Mouse (Mus musculus) kidney, postnatal 4 days (tissue): ENCODE results near the gene Zfp580.

Experiments
- DNase-seq, 2 experiments: peaks; one replicate each; pipeline ENCODE4 v3.0.0; 2021; ENCODE audit warnings: mixed read lengths in 2 of 2

Zfp580 gene

DNA sequence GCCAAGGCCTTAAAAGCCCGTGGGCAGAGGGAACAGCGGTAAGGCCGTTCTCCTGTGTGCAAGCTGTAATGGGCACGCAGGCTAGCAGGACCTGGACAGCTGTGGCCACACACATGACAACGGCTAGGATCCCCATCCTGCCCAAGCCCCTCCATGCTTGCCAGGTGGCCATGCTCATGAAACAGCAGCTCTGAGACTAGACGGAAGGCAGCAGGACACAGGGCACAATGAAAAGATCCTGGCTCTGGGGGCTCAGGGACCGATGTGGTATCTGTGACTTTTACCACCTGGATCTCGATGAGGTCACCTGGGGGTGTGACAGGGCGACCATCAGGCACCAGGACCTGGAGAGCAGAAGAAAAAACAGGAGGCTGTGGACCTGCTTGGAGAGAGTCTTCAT, 15.2 kb upstream of the Zfp580 start:
- DNase-seq, result no peak

DNA sequence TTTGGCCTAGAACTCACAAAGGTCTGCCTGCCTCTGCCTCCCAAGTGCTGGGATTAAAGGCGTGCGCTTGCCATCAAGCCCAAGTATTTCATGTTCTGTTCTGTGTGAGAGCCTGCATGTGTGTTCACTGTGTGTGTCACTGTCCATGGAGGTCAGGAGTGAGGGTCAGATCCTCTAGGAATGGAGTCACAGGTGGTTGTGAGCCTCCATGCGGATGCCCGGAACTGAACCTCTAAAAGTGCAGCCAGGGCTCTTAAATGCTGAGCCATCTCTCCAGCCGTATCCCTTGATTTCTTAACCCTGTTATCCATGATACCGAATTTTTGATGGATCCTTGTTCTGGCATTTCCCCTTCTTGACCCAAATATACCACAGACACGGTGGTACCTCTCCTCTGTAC, 14.3 kb upstream of the Zfp580 start:
- no peak for DNase-seq

DNA sequence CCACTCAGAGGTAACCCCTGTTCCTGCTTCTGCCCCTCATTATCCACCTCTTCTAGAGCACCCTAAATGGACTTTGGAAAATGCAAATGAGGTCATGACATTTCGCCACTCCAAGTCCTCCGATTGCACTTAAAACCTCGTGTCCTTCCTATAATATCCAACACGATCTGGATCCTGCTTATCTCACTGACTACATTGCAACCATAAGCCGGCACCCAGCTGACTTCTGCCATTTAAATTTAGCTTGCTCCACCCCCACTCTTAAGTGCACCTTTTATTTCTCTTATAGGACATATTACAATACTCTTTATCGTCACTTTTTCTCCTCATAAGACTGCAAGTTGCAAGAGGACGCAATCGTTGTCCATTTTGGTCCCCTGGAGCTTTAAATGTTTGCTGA, 13.9 kb upstream of the Zfp580 start:
- no peak for DNase-seq

DNA sequence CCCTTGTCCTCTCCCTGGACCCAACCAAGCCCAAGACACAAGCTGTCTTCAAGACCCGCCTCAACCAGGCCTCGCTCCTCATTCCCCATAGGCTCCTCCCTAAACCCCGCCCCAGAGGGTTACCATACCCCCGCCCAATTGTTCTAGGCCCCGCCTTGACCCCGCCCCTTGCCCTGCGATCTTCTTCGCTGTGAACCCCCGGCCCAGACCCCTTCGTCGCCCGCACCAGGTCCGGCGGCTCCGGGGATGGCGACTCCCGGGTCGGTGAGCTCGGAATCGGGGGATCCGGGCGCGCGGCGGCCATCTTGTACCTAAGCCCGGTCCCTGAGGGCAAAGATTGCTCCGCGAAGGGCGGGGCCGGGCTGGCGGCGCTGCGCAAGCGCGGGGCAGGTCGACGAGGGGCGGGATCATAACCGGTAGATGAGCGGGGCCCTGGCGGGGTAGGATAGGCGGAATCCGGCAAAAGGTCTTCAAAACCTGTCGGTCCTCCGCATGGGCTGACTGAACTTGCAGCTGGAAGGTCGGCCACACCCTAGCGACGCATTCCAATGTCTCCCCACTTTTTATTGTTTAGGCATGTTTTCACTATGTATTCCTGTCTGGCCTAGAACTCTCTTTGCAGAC, 13.1 kb upstream of the Zfp580 start, which contains the start of gene Zfp784:
Zfp784 (minus strand) TSS at position 338 of the 624 bp plus-strand sequence.
- DNase-seq, result peak; percentile 94 to 97

DNA sequence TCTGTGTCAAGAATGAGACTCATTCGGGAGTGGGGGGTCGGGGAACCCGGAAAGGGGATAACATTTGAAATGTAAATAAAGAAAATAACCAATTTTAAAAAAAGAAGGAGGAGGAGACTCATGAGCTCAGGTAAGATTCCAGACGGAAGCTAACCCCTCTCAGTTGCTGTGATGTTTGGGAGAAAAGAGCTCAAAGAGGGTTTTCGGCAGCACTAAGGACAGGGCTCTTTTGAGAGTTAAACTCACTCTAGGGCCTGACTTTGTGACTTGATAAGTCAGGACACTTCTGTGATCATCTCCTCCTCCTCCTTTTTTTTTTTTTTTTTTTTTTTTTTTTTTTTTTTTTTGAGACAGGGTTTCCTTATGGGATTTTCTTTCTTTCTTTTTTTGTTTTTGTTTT, 12.4 kb upstream of the Zfp580 start:
- DNase-seq, result no peak

DNA sequence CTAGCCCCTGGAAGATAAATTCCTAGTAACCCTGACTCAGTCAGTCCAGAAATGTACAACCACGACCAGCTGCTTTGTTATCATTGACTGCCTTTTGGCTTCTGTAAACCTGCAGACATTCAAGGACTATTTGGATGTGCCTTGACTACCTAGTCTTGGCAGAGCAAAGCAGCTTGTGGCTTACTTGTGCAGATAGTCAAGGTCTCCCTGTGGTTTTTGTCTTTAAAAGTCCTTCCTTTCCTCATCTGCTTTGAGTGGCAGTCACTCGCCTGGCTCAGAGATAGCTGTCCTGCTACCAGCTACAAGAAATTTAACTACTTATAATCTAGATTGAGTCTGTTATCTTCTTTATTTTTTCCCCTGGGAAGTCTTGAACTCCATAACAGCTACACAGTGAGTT, 6.4 kb upstream of the Zfp580 start:
- no peak for DNase-seq

DNA sequence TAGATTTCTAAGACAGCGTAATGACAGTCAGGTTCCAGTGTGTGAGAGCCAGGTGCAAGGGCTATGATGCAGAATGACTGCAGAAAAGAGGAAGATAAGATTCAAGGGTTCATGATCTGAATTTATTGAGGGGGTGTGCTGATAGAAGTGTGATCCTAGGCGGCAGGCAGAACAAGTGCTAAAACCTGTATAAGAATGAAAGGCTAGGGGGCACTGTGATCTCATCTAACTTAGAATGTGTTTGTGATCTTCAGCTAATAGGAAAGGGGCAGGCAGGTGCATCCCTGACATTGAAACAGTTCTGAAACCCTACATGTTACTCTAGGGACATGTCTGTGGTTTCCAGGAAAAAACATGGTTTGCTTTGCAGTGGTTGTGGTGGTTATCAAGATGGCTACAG, 5.2 kb upstream of the Zfp580 start:
- no peak for DNase-seq

DNA sequence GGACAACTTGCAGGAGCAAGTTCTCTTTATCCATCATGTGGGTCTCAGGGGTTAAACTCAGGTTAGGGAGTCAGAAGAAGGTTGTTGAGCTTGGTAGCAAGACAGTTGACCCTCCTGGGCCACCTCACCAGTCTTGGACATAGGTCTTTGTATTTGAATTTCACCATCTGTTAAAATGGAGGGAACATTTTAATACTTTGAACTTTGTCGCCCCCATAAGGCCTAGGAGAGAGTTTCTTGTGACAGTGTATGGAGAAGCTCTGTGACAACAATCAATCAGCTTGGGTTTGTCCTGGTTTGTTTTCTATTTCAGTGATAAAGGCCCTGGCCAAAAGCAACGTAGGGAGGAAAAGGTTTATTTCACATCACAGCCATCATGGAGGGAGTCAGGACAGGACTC, 4.0 kb upstream of the Zfp580 start:
- no peak for DNase-seq

DNA sequence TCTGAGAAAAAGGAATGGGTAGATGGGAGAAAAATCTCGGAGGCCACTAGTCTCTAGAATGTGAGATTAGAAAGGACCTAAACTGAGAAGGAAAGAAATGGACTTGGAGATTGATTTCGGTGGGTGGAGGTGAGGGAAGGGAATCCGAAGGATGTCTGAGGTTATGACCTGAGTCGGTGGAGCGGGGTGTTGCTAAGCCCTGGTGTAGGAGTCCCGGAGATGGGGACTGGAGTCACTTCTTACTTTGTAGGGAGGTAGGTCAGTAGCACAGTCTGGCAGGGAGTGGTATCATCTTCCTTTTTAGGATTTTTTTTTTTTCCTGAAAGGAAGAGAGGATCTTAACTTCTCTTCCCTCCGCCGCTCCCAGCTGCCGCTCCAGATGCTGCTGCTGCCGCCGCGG, 1.1 kb downstream of the Zfp580 start:
- peak; percentile 21 to 39 for DNase-seq

DNA sequence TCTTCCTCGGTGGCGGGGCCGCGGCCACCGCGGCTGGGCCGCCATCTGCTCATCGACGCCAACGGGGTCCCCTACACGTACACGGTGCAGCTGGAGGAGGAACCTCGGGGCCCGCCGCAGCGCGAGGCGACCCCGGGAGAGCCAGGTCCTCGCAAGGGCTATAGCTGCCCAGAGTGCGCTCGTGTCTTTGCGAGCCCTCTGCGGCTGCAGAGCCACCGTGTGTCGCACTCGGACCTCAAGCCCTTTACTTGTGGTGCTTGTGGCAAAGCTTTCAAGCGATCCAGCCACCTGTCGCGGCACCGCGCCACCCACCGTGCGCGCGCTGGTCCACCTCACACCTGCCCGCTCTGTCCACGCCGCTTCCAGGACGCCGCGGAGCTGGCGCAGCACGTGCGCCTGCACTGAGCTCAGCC, 1.6 kb downstream of the Zfp580 start:
- peak; percentile 31 to 54 for DNase-seq

DNA sequence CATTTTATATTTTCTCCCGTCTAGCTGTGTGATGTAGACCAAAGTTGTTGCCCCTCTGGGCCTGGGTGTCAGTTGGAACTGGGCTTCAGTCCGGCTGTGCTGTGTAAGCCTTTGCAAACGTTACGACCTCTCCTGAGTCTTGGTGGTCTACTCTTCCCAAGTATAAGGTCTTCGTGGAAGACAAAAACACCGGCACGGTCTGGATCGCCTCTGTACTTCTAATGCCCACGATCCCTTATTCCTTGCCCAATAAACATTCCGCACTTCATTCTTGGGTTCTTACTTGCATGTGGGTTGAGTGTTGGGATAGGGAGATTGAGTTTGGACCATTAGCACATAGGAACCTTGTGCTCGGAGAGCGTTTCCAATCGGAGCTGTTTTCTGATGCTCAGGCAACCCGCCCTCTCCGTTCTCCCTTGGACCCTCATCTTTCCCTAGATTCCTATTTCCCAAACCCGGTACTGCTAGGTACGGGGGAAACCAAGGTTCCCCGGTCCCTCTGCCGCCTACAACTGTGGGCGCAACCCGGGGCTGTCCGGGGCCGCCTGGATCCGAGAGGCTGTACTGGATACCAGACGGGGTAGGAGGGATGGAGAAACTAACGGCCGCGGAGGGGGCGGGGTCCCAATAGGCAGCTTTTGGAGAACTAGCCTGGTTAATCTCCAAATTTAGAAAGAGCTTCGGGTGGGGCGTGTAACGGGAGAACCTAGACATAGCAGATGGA, 2.3 kb downstream of the Zfp580 start:
- DNase-seq, result peak; percentile 35 to 45

DNA sequence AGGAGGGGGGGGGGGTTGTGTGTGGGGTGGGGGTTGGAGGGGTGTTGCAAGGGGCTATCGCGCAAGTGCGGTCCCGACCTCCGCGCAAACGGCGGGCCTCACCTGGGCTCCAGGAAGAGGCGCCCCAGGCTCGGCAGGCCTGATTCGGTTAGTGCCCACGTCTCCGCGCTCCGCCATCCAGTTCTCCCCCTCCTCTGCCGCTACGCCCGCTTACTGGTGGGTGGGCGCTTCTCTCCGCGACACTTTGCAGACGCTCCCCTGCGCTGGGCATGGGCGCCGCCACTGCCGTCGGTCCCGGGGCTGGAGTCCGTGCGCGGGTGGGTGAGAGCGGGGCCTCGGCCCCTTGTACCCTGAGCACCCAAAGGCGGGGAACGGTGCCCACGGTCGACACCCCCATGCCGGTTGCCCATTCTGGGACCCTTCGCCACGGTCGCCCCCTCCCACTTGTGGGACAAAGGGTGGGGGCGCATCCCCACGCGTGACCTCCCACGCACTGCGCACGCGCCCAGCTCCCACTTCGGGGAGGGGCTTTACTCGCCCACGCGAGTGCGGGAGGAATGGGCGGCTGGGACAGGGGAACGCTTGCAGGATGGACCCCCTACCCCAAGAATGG, 5.4 kb downstream of the Zfp580 start:
- peak; percentile 54 to 72 for DNase-seq

DNA sequence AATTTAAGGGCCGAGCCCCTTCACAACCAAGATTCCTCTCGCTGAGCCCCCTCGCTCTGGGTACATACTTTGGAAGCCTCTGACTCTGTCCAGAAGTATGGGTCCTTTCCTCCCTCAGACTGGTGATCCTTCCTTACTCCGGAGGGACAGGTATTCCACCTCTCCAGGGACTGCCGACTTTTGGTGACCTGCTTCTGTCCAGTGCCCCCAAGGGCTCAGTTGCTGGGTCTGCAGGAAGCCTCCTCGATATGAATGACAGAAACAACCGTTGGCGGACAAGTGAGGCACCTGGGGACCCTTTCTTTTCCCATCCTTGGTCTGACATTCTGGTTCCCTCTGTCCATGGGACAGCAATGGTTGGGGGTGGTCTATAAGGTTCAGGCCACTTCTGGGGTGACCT, 6.0 kb downstream of the Zfp580 start:
- DNase-seq, result no peak

DNA sequence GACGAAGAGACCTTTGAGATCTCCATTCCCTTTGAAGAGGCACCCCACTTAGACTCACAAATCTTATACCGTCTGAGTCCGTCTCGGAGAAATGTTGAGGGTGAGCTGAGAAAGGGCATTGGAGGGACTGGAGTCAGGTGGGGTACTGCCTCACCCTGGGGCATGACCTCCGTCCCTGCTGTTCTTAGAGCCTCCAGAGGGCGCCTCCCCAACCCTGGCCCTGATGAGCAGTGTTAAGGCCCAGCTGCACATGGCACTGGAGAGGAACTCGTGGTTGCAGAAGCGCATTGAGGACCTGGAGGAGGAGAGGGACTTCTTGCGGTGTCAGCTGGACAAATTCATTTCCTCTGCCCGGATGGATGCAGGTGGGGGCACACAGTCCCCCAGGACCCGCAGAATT, 6.5 kb downstream of the Zfp580 start:
- DNase-seq, result peak; percentile 26 to 45

DNA sequence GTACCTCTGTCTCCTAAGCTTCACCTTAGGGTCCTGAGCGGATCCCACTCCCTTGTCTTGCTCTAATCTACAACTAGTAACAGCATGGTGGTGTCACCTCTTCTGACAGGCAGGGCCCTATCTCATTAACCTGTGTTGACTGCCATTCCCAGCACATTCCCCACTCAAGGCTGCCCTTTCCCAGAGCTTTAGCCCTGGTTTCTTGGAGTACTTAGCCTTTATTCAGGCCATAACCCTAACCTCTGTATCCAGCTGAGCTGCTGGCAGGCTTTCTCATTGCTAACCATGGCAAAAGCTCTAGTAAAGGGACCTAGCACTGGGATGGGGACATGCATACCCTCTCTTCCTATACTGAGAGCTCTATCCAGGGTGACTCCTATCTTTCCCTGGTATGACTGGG, 7.3 kb downstream of the Zfp580 start:
- DNase-seq, result no peak

DNA sequence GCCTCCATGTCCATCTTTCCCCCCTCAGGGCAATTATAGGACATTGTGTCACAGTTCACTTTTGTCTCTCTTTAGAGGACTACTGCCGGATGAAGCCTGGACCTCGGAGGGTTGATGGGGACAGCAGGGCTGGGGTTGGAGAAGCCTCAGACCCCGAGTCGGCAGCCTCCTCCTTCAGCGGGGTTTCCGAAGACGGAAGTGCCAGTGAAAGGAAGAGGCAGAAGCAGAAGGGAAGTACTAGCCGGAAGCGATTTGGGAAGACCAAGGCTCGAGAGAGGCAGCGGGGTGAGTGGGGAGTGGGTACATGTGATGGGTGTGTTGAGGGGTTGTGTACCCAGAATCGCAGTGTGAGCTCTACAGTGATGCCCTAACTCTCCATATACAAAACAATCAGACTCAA, 8.1 kb downstream of the Zfp580 start:
- DNase-seq, result no peak

DNA sequence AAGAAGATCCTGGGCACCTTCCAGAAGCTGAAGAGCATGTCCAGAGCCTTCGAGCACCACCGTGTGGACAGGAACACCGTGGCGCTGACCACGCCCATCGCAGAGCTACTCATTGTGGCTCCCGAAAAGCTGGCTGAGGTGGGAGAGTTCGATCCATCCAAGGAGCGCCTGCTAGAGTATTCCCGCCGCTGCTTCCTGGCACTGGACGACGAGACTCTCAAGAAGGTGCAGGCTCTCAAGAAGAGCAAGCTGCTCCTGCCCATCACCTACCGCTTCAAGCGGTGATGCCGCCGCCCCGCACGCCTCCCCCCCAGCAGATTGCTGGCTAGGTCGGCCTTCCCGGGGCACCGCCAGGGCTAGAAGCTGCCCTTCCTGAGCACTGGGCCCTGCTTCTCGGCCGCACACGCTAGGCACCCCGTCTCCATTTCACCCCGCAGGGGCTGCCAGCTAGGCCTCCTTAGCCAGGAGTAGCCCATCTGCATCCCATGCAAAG, 8.9 kb downstream of the Zfp580 start:
- DNase-seq, result peak; percentile 88 to 93

DNA sequence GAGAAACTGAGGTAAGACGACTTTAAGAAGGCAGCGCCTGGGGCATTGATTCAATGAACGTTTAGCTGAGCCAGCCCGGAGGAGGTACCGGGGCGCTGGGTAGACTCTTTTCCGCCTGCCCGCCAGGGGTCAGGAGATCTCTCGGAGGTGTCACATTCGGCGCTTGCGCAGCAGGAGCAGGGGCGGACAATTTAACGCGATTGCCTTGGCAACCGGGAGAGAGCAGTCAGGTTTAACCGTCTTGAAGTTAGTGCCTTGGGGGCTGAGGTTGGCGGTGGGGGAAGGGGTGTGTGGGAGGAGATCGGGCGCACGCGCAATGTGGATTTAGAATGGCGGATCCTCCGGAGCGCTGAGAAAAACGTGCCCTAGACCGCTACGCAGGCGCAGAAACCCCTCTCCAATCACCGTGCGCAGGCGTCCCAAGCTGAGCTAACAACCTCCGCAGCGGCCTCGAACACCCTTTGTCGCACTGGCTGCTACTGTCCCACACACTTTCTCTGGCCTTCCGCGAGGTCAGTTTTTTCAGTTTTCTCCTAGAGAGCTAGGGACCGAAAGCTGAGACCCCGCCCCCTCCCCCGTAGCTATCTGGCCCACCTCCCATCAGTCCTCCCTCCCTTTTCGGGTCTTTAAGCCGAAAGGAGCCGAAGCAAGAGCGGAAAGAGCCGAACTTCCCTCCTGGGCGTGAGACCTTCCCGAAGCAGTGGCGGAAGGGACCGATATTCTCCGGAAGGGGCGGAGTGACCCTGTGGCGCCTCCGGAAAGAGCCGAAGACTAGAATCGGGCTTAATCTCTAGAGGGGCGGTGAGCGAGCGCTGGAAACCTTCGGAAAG, 9.8 kb downstream of the Zfp580 start:
- DNase-seq, result peak; percentile 99

DNA sequence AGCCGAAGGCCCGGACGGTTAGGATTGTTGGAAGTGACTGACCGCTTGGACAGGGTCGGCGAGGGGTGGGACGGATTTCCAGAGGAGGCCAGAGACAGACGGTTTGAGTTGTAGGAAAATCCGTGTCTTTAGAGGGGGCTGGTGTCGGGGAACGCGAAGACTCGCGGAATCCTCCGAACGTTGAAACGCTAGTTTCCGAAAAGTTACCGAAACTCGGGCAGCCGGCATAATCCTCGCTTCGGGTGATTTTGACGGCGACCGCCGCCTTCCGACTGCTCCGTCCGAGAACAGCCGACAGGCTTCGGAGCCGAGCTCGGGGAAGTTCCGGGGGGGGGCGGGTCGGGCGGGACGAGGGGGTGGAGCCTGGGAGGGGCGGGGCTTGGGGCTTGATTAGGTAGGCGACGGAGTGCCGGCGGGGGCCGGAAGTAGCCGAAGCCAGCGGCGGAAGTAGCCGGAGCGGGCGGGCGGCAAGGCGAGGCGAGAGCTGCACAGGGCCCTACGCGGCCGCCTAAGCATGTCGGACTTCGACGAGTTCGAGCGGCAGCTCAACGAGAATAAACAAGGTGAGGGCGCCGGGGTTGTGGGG, 10.5 kb downstream of the Zfp580 start, which contains the start of gene U2af2:
U2af2 (plus strand) TSS at position 370 of the 586 bp plus-strand sequence.
- DNase-seq, result peak; percentile 98

DNA sequence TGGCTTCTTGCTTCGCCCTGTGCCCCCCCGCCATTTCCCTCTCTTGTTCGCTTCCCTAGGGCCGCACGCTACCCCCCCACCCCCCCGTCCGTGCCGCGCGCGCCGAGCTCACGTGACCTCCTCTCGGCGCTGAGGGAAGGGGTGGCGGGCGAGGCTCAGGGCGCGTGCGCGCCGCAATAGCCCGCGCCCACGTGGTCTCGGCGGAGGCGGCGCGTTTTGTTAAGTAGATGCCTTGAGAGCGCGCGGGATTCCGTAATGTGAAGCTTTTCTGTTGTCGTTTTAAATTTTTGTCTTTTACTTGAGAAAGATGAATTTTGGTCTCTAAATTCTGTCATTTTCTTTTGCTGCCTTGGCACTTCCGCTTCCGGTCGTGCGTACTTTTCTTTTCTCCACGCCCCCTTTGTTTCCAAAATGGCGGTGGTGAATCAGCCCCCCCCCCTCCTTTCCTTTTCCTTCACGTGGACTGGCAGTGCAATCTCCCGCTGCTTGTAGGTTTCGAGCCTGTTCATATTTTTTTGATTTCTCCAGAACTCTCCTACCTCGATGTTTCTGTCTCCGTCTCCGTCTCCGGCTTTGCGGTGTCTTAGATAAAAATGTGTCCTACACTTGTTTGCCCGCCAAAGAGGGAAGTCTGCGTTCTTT, 11.1 kb downstream of the Zfp580 start:
- DNase-seq, result peak; percentile 73 to 85

DNA sequence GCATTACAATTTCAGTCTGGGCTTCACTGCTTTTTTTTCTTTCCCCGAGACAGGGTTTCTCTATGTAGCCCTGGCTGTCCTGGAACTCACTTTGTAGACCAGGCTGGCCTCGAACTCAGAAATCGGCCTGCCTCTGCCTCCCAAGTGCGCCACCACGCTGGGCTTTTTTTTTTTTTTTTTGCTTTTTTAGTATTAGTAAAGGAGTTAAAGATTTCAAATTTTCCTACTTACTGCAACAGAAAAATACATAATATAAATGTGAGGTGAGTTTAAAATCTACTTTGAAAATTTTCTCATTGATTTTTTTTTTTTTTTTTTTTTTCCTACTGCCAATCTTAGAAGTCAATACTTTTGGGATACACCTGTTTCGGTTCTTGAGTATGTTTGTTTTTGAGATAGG, 13.5 kb downstream of the Zfp580 start:
- DNase-seq, result no peak

DNA sequence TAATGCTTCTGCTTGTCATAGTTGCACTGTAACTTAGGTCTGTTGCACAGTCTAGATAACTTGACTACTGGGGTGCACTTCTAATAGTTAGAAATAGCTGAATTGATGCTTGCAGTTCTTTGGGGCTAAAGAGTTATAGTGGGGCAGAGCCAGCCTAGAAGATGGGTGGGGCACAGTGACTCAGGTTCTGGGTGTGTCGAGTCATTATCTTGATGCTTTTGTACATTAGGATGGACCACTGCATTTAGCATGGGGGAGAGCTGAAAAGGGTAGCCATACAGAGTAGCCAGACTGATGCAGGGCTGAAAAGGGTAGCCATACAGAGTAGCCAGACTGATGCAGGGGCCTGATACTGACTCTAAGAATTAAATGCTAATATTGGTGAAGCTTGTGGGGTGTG, 22.2 kb downstream of the Zfp580 start:
- DNase-seq, result no peak
